Mouse (Mus musculus): ENCODE data around the gene E4f1. TPM values are rescaled to one million over a fixed set of nuclear protein-coding genes. Genes with fewer than 3 reads are reported as not detected.

Gene E4f1
- polyA plus RNA-seq, 1 experiment, result not detected

GRCm38 (mm10) chr17:24477053-24477984 lies 7.2 kb upstream of the E4f1 start:
- Histone ChIP-seq H3K27ac (ENCODE audit: insufficient read depth, low read depth, low read length) (no peak overlapping the region), H3K4me1 (ENCODE audit: control insufficient read depth, insufficient read depth, low read length) (peaks cover 32% of the 10 kb centered on the region), H3K4me3 (ENCODE audit: insufficient read depth, low read depth, low read length) (no peak overlapping the region)
- 88% methylated on average over 20 of the region's 20 CpGs for WGBS
- no peak for TF ChIP-seq POLR2A (IDR thresholded peaks at IDR 0.05; ENCODE audit: insufficient read depth, low read depth, low read length)
- TF ChIP-seq CTCF (IDR thresholded peaks at IDR 0.05; ENCODE audit: insufficient read depth, low read depth, low read length), result no peak

DNA sequence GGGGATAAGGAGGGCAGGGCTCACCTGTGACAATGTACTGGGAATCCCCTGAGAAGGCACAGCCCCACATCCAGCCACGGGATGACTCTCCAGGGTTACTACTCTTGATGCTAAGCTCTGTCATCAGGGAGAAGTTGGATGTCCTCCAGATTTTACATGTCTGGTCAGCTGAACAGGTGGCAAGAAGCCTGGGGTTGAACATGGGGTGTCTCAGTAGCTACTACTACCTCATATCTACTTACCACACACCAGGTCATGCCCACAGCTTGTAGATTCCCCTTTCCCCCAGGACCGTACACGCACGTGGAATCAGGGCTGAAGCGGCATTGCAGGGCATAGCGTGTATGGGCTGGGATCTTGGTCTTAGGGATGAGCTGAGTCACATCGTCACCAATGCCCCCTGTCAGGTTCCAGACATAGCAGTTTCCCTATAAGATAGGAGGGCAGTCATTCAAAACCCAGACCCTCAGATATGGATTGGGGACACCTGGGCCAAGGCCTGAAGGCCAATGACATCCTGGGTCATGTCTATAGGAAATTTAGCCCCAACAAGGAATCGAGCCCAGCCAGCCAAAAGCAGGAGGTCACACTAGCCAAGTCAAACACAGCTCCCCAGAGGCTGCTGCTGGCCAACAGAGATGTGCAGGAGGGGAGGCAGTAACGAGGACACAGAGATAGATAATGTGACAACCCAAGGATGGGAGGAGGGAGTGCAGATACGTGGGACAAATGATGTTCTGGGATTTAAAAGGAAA lies 6.1 kb upstream of the E4f1 start:
- Histone ChIP-seq H3K4me1 (ENCODE audit: control insufficient read depth, insufficient read depth, low read length) (peaks cover 39% of the 10 kb centered on the region), H3K4me3 (ENCODE audit: insufficient read depth, low read depth, low read length) (no peak overlapping the region), H3K27ac (ENCODE audit: insufficient read depth, low read depth, low read length) (no peak overlapping the region)
- TF ChIP-seq POLR2A (IDR thresholded peaks at IDR 0.05; ENCODE audit: insufficient read depth, low read depth, low read length) (no peak), CTCF (IDR thresholded peaks at IDR 0.05; ENCODE audit: insufficient read depth, low read depth, low read length) (no peak)
- 85% methylated on average over 10 of the region's 10 CpGs for WGBS

DNA sequence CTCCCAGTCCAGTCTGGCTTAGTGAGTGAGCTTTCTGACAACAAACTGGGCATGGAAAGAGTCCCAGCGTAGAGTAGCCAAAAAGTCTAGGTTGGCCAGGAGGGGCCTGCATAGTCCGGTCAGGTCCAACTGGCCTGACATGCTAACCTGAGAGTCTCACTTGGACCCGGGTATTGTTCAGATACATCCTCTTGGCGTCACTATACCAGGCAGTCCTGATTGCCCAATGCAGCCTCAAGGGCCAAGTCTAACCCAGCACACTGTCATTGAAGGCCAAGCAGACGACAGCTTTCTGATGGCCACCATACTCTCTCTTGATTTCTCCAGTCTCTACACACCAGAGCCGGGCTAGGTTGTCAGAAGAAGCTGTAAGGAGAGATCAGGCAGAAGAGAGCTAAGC lies 5.5 kb upstream of the E4f1 start:
- WGBS, result 87% methylated on average over 6 of the region's 6 CpGs

DNA sequence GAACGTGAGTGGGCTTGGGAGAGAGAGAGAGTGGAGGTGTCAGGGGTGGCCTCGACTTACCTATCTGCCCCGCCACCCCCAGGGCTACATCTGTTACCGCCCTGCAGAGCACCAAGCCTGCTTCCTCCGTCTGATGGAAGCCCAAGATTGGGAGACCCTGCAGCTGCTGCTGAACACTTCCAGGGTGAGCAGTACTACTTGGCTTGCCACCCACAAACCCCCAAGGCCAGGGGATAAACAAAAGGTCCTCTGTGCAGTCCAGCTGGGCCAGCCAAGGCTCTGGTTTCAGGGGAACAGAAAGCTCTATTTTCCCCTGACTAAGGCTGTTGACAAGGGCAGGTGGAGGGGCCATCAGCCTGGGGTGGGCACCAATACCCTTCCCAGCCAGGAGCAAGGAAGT lies 4.4 kb upstream of the E4f1 start:
- H3K4me3 ChIP-seq (ENCODE audit: insufficient read depth, low read depth, low read length), result no peak overlapping the region
- peak overlapping the region; percentile 75; the same call in 1 of the 2 replicates for H3K27ac ChIP-seq (ENCODE audit: insufficient read depth, low read depth, low read length)
- WGBS, result 39% methylated on average over 5 of the region's 5 CpGs
- no peak for TF ChIP-seq CTCF (IDR thresholded peaks at IDR 0.05; ENCODE audit: insufficient read depth, low read depth, low read length)
- no peak for TF ChIP-seq POLR2A (IDR thresholded peaks at IDR 0.05; ENCODE audit: insufficient read depth, low read depth, low read length)
- peaks cover 44% of the 10 kb centered on the region for H3K4me1 ChIP-seq (ENCODE audit: control insufficient read depth, insufficient read depth, low read length)

More for the DNA sequence above, 5.5 kb upstream of the E4f1 start:
- no peak for TF ChIP-seq CTCF (IDR thresholded peaks at IDR 0.05; ENCODE audit: insufficient read depth, low read depth, low read length)
- TF ChIP-seq POLR2A (IDR thresholded peaks at IDR 0.05; ENCODE audit: insufficient read depth, low read depth, low read length), result no peak
- no peak overlapping the region for H3K4me3 ChIP-seq (ENCODE audit: insufficient read depth, low read depth, low read length)
- H3K27ac ChIP-seq (ENCODE audit: insufficient read depth, low read depth, low read length), result peak overlapping the region; percentile 27; the same call in 1 of the 2 replicates
- peaks cover 44% of the 10 kb centered on the region for H3K4me1 ChIP-seq (ENCODE audit: control insufficient read depth, insufficient read depth, low read length)

GRCm38 (mm10) chr17:24473612-24474275 lies 3.6 kb upstream of the E4f1 start, which contains the start of gene Bricd5:
Gene Bricd5 (plus strand): TSS chr17:24473884.
- H3K27ac ChIP-seq (ENCODE audit: insufficient read depth, low read depth, low read length), result peak within 1 kb of the TSS; percentile 75
- WGBS, result 77% methylated on average over 6 of the region's 6 CpGs
- no peak for TF ChIP-seq POLR2A (IDR thresholded peaks at IDR 0.05; ENCODE audit: insufficient read depth, low read depth, low read length)
- TF ChIP-seq CTCF (IDR thresholded peaks at IDR 0.05; ENCODE audit: insufficient read depth, low read depth, low read length), result no peak
- H3K4me1 ChIP-seq (ENCODE audit: control insufficient read depth, insufficient read depth, low read length), result peaks cover 44% of the 10 kb centered on the region
- peak within 1 kb of the TSS; percentile 19; the same call in 1 of the 2 replicates for H3K4me3 ChIP-seq (ENCODE audit: insufficient read depth, low read depth, low read length)

- WGBS, result 55% methylated on average over 4 of the region's 4 CpGs
- TF ChIP-seq POLR2A (IDR thresholded peaks at IDR 0.05; ENCODE audit: insufficient read depth, low read depth, low read length), result 0 out of 2 replicates have a peak, but pooled peaks have one; percentile 29
- TF ChIP-seq CTCF (IDR thresholded peaks at IDR 0.05; ENCODE audit: insufficient read depth, low read depth, low read length), result no peak
- H3K4me1 ChIP-seq (ENCODE audit: control insufficient read depth, insufficient read depth, low read length), result peaks cover 36% of the 10 kb centered on the region
- peak overlapping the region; percentile 39 for H3K27ac ChIP-seq (ENCODE audit: insufficient read depth, low read depth, low read length)
- H3K4me3 ChIP-seq (ENCODE audit: insufficient read depth, low read depth, low read length), result peak overlapping the region; percentile 19
These were observed 2.4 kb upstream of the E4f1 start for GRCm38 (mm10) chr17:24472512-24472911.

DNA sequence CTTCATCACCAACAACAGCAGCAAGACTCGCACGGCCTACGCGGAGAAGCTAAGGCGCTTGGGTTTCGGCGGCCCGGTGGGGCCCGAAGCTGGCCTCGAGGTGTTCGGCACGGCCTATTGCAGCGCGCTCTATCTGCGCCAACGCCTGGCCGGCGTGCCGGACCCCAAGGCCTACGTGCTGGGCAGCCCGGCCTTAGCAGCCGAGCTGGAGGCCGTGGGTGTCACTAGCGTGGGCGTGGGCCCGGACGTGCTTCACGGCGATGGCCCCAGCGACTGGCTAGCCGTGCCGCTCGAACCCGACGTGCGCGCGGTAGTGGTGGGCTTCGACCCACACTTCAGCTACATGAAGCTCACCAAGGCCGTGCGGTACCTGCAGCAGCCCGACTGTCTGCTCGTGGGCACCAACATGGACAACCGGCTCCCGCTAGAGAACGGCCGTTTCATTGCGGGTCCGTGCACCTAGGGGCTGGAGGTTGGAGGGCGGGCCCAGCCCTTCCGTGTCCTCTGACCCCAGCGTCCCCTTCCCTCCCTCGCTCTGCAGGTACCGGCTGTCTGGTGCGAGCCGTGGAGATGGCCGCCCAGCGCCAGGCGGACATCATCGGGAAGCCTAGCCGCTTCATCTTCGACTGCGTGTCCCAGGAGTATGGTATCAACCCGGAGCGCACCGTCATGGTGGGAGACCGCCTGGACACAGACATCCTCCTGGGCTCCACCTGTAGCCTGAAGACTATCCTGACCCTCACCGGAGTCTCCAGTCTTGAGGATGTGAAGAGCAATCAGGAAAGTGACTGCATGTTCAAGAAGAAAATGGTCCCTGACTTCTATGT lies 801 bp upstream of the E4f1 start:
- TF ChIP-seq CTCF (IDR thresholded peaks at IDR 0.05; ENCODE audit: insufficient read depth, low read depth, low read length), result no peak
- no peak for TF ChIP-seq POLR2A (IDR thresholded peaks at IDR 0.05; ENCODE audit: insufficient read depth, low read depth, low read length)
- peak overlapping the region; percentile 76 for H3K4me3 ChIP-seq (ENCODE audit: insufficient read depth, low read depth, low read length)
- H3K27ac ChIP-seq (ENCODE audit: insufficient read depth, low read depth, low read length), result peak overlapping the region; percentile 43
- WGBS, result under 1% methylated on average over 68 of the region's 68 CpGs
- H3K4me1 ChIP-seq (ENCODE audit: control insufficient read depth, insufficient read depth, low read length), result peaks cover 35% of the 10 kb centered on the region

All from olfactory bulb, adult 2 months (tissue).